Mouse (Mus musculus): ENCODE results near the gene Eif2b4.

The Eif2b4 gene

GRCm38 (mm10) chr5:31199893-31200292, 6.7 kb upstream of the Eif2b4 start:
- DNase-seq (ENCODE audit: low spot score): no peak

- DNase-seq (ENCODE audit: low spot score): no peak
Observed at GRCm38 (mm10) chr5:31199321-31199892, 6.2 kb upstream of the Eif2b4 start.

GRCm38 (mm10) chr5:31198616-31199320, 5.5 kb upstream of the Eif2b4 start:
- DNase-seq (ENCODE audit: low spot score): no peak

- no peak for DNase-seq (ENCODE audit: low spot score)
Observed at GRCm38 (mm10) chr5:31198170-31198569, 4.9 kb upstream of the Eif2b4 start.

- DNase-seq (ENCODE audit: low spot score): no peak
Observed at GRCm38 (mm10) chr5:31197072-31197471, 3.8 kb upstream of the Eif2b4 start.

GRCm38 (mm10) chr5:31196207-31196606, 3.0 kb upstream of the Eif2b4 start:
- no peak for DNase-seq (ENCODE audit: low spot score)

- no peak for DNase-seq (ENCODE audit: low spot score)
Observed at GRCm38 (mm10) chr5:31195671-31196070, 2.4 kb upstream of the Eif2b4 start.

GRCm38 (mm10) chr5:31194486-31195485, 1.6 kb upstream of the Eif2b4 start:
- no peak for DNase-seq (ENCODE audit: low spot score)

- no peak for DNase-seq (ENCODE audit: low spot score)
Observed at GRCm38 (mm10) chr5:31193631-31194281, 526 bp upstream of the Eif2b4 start.

- no peak for DNase-seq (ENCODE audit: low spot score)
Observed at GRCm38 (mm10) chr5:31192045-31192938, 938 bp downstream of the Eif2b4 start.

GRCm38 (mm10) chr5:31190201-31190600, 3.0 kb downstream of the Eif2b4 start:
- DNase-seq (ENCODE audit: low spot score): no peak

- DNase-seq (ENCODE audit: low spot score): no peak
Observed at GRCm38 (mm10) chr5:31188223-31188840, 4.9 kb downstream of the Eif2b4 start.

GRCm38 (mm10) chr5:31183678-31184077, 9.6 kb downstream of the Eif2b4 start:
- DNase-seq (ENCODE audit: low spot score): no peak

- no peak for DNase-seq (ENCODE audit: low spot score)
Observed at GRCm38 (mm10) chr5:31181183-31181770, 12.0 kb downstream of the Eif2b4 start.

- peak; percentile 87 for DNase-seq (ENCODE audit: low spot score)
Observed at GRCm38 (mm10) chr5:31179766-31180630, 13.2 kb downstream of the Eif2b4 start, which contains the start of the genes Gm29609 and Gtf3c2. Gm29609 (minus strand) TSS chr5:31179911. Gtf3c2 (minus strand) TSS chr5:31180144.

GRCm38 (mm10) chr5:31179301-31179765, 13.9 kb downstream of the Eif2b4 start:
- no peak for DNase-seq (ENCODE audit: low spot score)

- no peak for DNase-seq (ENCODE audit: low spot score)
Observed at GRCm38 (mm10) chr5:31168630-31169029, 24.6 kb downstream of the Eif2b4 start.

GRCm38 (mm10) chr5:31164878-31165277, 28.4 kb downstream of the Eif2b4 start:
- DNase-seq (ENCODE audit: low spot score): no peak

- DNase-seq (ENCODE audit: low spot score): no peak
Observed at GRCm38 (mm10) chr5:31162462-31162861, 30.8 kb downstream of the Eif2b4 start.

Data from ovary, adult 18-20 months (tissue).